Mouse (Mus musculus): Measurements from ENCODE around the gene Pou4f2.

The Pou4f2 gene

DNA sequence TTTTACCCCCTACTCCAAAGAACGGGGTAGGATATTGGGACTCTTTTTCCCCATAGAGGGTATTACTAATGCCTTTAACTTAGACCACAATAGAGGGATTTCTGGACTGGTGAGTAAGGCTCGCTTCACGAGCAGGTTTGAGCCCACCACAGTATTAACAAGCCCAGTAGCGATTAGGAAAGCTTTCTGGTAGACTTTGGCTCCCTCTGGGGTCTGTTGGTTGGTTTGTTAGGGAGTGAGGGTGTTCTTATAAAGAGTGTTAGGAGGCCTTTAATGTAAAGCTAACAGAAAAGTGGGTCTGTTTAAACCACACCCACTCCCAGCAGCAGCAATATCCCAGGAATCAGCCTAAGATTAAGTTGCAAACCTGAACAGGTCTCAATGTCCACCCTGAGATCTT lies 17.2 kb downstream of the Pou4f2 start:
- no peak for DNase-seq (ENCODE audit: low read depth, low spot score)

DNA sequence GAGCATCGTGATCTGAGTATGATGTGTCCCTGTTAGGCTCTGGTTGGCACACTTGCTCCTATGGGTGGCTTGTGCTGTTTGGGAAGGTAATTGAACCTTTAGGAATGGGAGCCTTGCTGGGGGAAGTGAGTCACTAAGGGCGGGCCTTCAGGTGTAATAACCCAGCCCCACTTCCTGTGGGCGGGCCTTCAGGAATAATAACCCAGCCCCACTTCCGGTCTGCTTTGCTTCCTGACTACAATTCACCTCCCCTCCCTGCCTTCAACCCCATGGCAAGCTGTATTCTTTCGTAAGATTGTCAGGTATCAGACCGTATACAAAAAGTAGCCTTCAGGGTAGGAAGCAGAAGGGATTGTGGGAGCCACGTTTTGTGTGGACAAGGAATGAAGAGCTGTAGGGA lies 45.7 kb downstream of the Pou4f2 start:
- DNase-seq (ENCODE audit: low read depth, low spot score), result no peak

Data from CD4-positive helper T cell, adult 2 months (primary cell).